Mouse (Mus musculus) CD4-positive, CD25-positive, alpha-beta regulatory T cell, adult 2 months (primary cell): ENCODE measurements at regions not wholly inside any gene's neighbourhood (a gene's known extent, or its start where the extent isn't known, plus 50 kb on each side); places are given as distances from the start of the nearest gene placed in this dataset.

Experiments used
- DNase-seq: peaks from one replicate; pipeline ENCODE4 v3.0.0-alpha.2; 2012; ENCODE audit warnings: low read depth, low spot score

DNA sequence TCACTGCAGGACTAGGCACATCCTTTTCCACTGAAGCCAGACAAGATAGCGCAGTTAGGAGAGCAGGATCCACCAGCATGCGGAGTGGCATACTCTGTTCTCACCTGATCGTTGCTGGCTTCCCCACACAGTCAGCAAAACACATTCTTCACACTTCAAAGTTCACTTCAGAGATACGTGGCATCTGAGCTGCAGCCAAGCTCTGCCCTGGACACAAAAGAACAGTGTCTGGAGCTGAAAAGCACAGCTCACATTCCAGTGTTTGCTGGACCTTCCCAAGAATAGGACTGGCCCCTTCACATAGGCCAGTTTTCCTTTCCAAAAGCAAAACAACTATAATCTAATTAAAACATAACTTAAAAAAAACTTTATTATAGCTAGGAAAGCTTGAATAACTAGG lies 264.7 kb upstream of the Spred2 start:
- no peak for DNase-seq

- DNase-seq = no peak
Observed at GRCm38 (mm10) chr11:19666732-19667131, 257.4 kb upstream of the Spred2 start.

- DNase-seq = no peak
Observed at GRCm38 (mm10) chr11:19670853-19671530, 253.2 kb upstream of the Spred2 start.

DNA sequence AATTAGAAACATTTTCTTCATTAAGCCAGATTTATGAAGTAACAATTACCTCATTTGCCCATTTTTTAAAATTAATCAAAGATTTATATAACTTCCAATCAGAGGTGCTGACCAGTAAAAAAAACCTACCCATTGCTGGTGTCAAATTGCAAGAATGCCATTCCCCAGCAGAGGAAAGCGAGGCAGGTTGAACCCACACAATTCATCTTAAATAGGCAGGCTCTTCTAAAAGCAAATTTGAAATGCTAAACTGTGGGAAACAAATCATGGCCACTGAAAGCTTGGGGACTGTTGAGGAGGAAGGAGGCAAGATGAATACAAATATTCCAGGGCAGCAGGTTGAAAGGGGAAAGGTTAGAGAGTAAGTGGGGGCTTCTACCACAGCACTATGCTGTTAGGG lies 251.2 kb upstream of the Spred2 start:
- no peak for DNase-seq

- DNase-seq = no peak
Observed at GRCm38 (mm10) chr11:19676514-19676913, 247.7 kb upstream of the Spred2 start.

GRCm38 (mm10) chr11:19679041-19679440 lies 245.1 kb upstream of the Spred2 start:
- no peak for DNase-seq

DNA sequence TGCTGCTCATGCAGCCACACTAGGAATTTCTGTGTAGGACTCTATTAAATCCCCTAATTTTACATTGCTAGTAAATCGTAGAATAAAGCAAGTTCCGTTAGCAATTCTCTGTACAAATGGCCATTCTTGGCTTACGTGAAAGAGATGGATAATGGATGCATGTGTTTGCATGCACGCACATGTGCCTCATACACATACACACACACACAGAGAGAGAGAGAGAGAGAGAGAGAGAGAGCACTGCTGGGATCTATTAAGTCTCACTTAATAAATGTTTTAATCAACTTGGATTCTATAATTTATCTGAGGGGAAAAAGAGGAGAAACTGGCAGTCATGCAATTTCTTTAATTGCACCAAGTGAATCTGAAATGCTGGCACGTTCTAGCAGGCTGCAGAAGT lies 244.5 kb upstream of the Spred2 start:
- no peak for DNase-seq

- no peak for DNase-seq
Observed at GRCm38 (mm10) chr11:19701198-19701597, 223.0 kb upstream of the Spred2 start.

- no peak for DNase-seq
Observed at GRCm38 (mm10) chr11:19708821-19709220, 215.4 kb upstream of the Spred2 start.

DNA sequence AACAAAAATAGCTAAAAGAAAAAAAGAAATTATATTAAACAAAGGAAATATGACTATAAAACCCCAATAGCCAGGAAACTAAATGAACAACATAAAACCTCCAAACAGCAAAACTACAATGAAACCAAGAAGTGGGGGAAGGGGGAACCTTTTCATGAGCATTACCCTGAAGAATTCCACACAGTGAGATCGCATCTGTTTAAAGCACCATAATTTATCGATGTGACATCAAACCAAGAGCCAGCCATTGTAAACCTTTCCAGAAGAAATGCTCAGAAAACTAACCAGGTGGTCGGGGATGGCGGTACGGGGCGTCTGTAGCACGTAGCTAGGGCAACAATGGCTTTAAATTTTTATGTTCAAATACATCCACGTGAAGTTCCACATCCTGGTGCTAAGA lies 214.8 kb upstream of the Spred2 start:
- no peak for DNase-seq

GRCm38 (mm10) chr11:19713091-19713490 lies 211.1 kb upstream of the Spred2 start:
- DNase-seq = no peak

GRCm38 (mm10) chr11:19713597-19713996 lies 210.6 kb upstream of the Spred2 start:
- DNase-seq = no peak

DNA sequence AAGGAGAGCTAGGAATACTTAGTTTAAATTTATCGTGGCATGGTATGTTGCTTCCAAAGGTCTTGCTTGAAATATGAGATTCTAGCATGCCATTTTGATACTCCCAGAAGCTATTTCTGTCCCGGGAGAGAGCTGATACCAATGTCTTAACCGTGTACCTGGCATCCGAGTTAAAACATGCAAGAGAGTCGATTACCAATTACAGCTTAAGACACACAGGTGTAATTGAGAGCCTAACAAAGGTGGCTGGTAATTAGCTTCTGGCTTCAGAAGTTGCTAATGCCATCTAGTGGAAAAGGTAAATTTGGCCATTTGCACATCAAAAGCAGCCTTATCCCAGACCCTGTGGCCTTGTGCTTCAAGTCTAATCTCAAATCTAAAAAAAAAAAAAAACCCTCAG lies 210.0 kb upstream of the Spred2 start:
- DNase-seq = no peak

DNA sequence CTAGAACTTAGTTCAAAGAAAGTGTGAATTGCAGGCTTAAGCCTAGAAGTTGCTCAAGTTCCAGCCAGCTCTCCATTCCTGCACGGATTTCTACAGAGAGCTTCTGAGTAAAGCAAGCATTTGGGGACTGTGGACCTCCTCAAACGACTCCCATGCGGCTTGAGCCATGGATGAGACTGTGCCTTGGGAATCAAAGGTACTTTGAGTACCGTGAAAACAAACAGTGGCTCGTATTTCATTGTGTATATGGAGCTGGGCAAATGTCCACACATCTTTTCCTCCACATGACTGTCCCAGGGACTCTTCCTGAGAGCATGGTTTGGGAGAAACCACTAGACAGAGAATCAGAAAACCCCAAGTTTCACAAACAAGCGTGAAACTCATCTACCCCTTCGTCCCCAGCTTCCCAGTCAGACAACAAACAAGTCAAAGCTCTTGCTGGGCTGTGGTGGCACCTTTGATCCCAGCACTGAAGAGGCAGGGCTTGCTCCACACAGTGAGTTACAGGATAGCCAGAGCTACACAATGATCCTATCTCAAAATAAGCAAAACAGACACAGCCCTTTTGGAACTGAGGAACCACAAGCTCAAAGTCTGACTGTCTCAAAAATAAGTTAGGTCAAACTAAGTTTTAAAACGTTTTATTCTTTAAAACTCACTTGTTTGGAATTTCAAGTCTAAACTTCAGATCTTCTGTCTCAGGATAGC lies 209.1 kb upstream of the Spred2 start:
- no peak for DNase-seq

GRCm38 (mm10) chr11:19718165-19718564 lies 206.0 kb upstream of the Spred2 start:
- DNase-seq = no peak

GRCm38 (mm10) chr11:19729031-19729430 lies 195.1 kb upstream of the Spred2 start:
- no peak for DNase-seq

DNA sequence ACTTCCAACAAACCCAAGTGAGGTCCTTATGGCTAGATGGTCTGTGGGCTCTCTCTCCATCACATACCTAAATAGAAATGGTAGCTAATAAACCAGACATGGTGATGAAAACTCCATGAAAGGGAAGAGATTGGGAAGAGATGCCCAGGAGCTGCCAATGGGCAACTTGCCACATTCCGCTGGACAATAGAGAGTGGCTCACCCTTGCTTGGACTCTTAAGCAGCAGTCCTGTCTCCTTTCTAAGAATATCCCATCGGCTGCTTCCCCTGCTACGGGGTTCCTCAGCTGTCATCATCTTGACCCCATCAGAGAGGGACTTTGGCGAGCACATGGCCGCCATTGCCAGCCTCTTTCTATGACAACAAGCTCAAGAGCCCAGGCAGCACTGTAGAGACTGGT lies 193.4 kb upstream of the Spred2 start:
- no peak for DNase-seq

DNA sequence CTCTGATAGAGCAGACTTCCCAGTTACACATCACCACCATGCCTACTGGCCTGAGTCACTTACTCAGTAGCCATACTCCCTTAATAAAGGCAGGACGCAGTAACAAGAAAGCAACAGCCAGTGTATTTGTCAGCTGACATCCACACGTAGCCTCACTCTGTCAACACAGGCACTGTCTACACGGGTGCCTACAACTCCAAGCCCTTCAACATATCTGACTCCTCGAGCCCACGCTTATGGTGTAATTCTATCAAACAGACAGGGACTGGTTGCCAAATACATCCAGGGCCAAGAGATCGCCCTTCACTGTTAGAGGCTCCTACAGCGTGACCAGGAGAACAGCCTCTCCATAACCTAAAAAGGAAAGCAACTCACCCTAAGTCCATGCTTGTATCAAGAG lies 188.1 kb upstream of the Spred2 start:
- no peak for DNase-seq

GRCm38 (mm10) chr11:19736926-19737325 lies 187.2 kb upstream of the Spred2 start:
- DNase-seq = no peak

DNA sequence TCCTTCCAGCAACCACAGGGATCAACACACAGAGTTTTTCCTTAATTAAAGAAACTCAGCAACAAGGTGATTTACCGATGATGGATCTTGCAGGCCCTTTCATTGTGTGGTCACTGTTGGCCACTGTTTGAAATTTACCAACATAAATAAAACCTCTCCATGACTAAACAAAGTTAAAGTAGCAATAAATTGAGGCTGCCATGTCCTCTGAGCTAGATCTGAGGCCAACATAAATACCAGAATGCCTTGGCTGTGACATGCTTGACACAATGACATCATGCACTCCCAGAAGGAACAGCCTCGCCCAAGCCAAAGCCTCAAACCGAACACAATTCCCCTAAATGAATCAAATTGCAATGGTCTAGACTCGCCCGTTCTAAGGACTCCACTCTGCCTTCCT lies 186.8 kb upstream of the Spred2 start:
- DNase-seq = no peak

- no peak for DNase-seq
Observed at GRCm38 (mm10) chr11:19737807-19738206, 186.4 kb upstream of the Spred2 start.

DNA sequence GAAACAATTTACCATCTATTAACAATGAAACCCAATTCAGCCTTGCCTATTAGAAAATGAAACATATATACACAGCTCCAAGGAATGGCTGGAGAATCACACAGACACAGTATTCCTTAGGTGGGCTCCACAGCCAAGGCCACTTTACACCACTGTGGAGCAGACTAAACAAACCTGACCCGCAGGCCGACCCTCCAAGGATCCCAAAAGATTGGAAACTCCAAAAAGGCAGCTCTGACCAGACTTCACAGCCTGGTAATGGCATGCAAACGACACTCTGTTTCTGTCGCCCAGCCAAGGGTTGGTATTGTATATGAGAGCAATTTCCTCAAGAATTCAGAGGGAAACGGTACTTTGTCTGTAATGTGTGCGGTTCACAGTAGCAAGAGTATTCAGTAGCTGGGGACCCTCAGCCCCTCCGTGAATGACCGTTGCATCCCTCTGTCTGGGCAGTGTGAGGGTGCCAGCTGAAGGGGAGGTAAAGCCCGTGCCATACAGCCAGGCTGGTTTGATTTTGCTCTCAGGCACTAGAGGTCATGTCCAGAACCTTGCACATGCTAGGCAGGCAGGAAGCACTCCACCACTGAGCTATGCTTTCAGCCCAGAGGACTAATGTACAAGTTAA lies 184.5 kb upstream of the Spred2 start:
- DNase-seq = no peak

DNA sequence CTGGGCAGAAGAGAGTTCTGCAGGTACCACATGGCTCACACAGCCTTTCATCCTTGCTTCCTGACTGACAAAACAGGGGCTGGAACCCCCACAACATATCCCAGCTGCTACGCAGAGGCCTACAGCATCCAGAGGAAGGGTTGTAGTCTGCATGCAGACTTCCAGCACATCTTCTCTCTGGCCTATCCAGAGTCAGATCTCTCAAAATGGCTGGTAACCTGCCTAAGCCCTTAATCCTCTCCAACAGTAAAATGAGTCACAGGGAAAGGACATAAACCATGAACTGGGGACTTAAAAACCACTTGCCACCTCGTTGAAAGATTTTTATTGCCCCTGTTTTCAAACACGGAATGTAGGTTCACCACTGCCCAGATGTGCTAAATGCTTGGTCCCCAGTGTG lies 183.6 kb upstream of the Spred2 start:
- DNase-seq = no peak
